Mouse (Mus musculus) Patski (cell line): ENCODE data around the gene Zc3h4. TPM values are rescaled to one million over a fixed set of nuclear protein-coding genes. Genes with fewer than 3 reads are reported as not detected.

ENCODE experiments used
- ATAC-seq: fragments of 100-300 bp; one replicate; pipeline ENCODE4 v1.8.0; 2021
- CTCF ChIA-PET: fragments of 350-600 bp; sonication (Branson Sonifier 250); formaldehyde crosslinking; loops from one replicate; lab custom pipeline; 2022; ENCODE audit warnings: inconsistent platforms; lab: Charles Lee
- POLR2A ChIA-PET: fragments of 350-600 bp; sonication (Branson Sonifier 250); formaldehyde crosslinking; loops from one replicate; lab custom pipeline; 2022; ENCODE audit warnings: antibody characterized with exemption, inconsistent platforms; lab: Charles Lee
- DNase-seq: peaks from one replicate; pipeline ENCODE4 v3.0.0-alpha.2; 2011; ENCODE audit warnings: low read depth, low spot score
- H3K27me3 ChIP-seq: fragments of 371-371 bp; one replicate; pipeline ENCODE4 v1.5.1; 2021
- CTCF ChIP-seq: fragments of 100-300 bp; IDR thresholded peaks from one replicate; pipeline ENCODE4 v1.5.1; 2021
- in situ Hi-C: fragments of 300-500 bp; cut with MboI; formaldehyde crosslinking; loops from 3 replicates; pipeline ENCODE4 v1.11.1; 2018; ENCODE audit warnings: low pct_unique_long_range_greater_than_20kb, mixed read lengths
- polyA plus RNA-seq: library from polyadenylated mRNA; unstranded; gene quantifications from one replicate; pipeline ENCODE4 v1.2.3, GENCODE M21; 2021

Gene Zc3h4
- polyA plus RNA-seq: 41.9 TPM

DNA sequence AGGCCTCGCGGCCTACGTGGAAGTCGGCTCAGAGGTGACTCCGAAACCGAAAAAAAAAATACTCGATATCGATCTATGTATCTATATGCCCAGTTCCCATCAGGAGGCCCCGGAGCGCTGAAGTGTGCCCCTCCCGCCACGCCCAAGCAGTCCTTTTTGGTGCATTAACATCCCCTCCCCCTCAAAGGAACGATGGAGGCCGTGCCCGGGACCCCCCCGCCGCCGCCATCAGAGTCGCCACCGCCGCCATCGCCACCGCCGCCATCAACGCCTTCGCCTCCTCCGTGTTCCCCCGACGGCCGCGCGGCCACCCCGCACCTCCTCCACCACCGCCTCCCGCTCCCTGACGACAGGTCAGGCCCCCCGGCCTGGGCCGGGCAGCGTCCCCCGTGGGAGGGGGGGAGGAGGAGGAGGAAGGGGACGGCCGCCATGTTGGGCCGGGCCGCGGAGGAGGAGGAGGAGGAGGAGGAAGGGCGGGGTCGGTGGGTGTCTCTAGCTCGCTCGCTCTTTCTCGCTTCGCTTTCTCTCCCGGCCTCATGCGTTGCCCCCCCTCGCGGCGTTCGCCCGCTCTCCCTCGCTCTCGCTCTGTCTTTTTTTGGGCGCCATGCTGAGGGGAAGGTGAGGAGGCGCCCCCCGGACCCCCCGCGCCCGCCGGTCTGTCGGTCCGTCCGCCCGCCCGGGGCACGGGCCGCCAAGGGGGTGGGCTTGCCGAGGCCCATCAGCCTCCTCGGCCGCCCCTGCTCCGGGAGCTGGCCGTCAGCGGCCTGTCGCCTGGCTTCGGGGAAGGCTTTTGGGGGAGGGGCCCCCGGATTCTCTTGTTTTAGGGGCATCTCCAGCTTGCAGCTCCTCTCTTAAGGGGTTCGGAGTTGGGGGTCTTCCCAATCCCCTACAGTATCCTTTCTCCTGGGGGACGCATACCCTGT lies at the start of gene Zc3h4:
Gene Zc3h4, plus strand, starts transcription at position 222 of the 923 bp plus-strand sequence.
- CTCF ChIA-PET: interaction anchor here (0.7 to 6.5 kb wide), 3 partner anchors 16 to 475 kb away, joined by 3 to 48 read pairs (median 9); no protein-coding TSS in a partner anchor
- no peak for DNase-seq
- in situ Hi-C loops: no loop called here
- peak; percentile 3 for ATAC-seq
- TF ChIP-seq CTCF: no peak
- H3K27me3 ChIP-seq: no peaks in the 10 kb centered on the region
- POLR2A ChIA-PET: interaction anchor here (0.7 to 2.1 kb wide), 6 partner anchors 12 to 74 kb away, joined by 3 to 16 read pairs (median 9); no protein-coding TSS in a partner anchor

DNA sequence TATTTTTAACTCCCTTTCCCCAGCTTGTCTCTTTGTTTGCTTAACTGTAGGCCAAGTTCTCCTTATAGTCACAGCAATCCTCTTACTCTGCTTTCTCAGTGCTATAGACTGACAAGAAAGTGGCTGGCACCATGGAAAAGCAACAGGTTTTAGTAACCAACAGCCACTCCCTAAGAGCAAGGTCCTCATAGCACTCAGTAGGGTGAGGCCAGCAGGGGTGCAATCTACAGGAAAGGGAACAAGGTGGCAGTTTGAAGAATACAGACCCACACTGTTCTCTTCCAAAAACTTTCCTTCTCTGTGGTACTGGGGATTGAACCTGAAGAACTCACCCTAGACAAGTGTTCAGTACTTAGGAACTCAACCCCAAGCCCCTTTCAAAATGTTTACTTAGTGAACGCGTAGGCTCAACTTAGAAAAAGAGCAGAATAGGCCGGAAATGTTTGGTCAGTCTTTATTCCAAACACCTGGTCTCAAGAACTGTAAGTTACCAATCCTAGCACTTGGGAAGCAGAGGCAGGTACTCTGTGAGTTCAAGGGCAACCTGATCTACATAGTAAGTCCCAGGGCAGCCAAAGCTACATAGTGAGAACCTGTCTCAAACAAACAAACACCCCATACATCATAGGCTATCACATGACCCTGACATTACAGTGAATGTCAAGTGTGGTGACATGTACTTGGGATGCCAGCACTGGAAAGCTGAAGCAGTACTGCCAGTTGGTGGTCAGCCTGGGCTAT lies 44.7 kb upstream of the Zc3h4 start:
- CTCF ChIA-PET: interaction anchor here (1.1 to 1.6 kb wide), 3 partner anchors 9 to 24 kb away, joined by 3 to 5 read pairs (median 3); no protein-coding TSS in a partner anchor
- in situ Hi-C loops: no loop called here

GRCm38 (mm10) chr7:16357602-16358001 lies 43.1 kb upstream of the Zc3h4 start:
- TF ChIP-seq CTCF: no peak
- no peak for DNase-seq
- no peaks in the 10 kb centered on the region for H3K27me3 ChIP-seq
- ATAC-seq: no peak
- ChIA-PET POLR2A (no interaction called here), CTCF (interaction anchor here (1.3 kb wide), 1 partner anchor 16 kb away, joined by 4 read pairs; no protein-coding TSS in a partner anchor)
- in situ Hi-C loops: no loop called here

More for the DNA sequence above, 44.7 kb upstream of the Zc3h4 start:
- no peaks in the 10 kb centered on the region for H3K27me3 ChIP-seq
- ATAC-seq (no peak), DNase-seq (no peak)
- TF ChIP-seq CTCF: no peak
- POLR2A ChIA-PET: interaction anchor here (0.6 kb wide), 2 partner anchors 12 to 15 kb away, joined by 3 read pairs; no protein-coding TSS in a partner anchor

GRCm38 (mm10) chr7:16364319-16364718 lies 36.4 kb upstream of the Zc3h4 start:
- ChIA-PET POLR2A (no interaction called here), CTCF (interaction anchor here (1.0 to 5.7 kb wide), 9 partner anchors 8 to 70 kb away, joined by 3 to 32 read pairs (median 5); no protein-coding TSS in a partner anchor)
- DNase-seq (no peak), ATAC-seq (no peak)
- no peak for TF ChIP-seq CTCF
- in situ Hi-C loops: no loop called here
- no peaks in the 10 kb centered on the region for H3K27me3 ChIP-seq

- DNase-seq (no peak), ATAC-seq (peak; percentile 76)
- TF ChIP-seq CTCF: peak; percentile 58
- POLR2A ChIA-PET: no interaction called here
- CTCF ChIA-PET: interaction anchor here (0.7 to 5.7 kb wide), 12 partner anchors 8 to 128 kb away, joined by 3 to 32 read pairs (median 4); no protein-coding TSS in a partner anchor
- in situ Hi-C loops: loop anchor here (5.0 kb wide), 1 partner anchor 38 kb away; no protein-coding TSS in a partner anchor
- H3K27me3 ChIP-seq: no peaks in the 10 kb centered on the region
Measured at GRCm38 (mm10) chr7:16364901-16365500, 35.7 kb upstream of the Zc3h4 start.

DNA sequence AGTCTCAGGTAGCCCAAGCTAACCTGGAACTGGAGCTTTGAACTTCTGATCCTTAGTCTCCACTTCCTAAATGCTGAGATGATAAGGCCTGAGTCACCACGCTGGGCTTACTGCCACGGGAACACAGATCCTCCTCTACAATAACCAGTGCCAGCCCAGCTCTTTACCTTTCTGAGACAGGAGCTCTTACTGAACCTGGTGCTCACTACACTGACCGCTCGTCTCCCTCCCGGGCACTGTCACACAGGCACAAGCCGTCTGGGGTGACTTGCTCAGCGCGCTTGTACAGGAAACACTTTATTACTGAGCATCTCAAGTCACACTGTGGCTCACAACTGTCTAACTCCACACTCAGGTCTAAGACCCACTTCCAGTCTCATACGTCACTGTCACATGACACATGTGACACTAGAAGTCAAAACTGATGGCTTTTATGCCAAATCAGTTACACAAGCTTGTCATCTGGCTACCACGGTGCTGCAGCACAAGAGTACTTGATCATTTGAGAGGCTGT lies 34.5 kb upstream of the Zc3h4 start:
- CTCF ChIA-PET: interaction anchor here (0.7 to 5.7 kb wide), 9 partner anchors 11 to 127 kb away, joined by 3 to 32 read pairs (median 7); no protein-coding TSS in a partner anchor
- no peaks in the 10 kb centered on the region for H3K27me3 ChIP-seq
- ATAC-seq (no peak), DNase-seq (no peak)
- in situ Hi-C loops: loop anchor here (5.0 kb wide), 1 partner anchor 39 kb away; no protein-coding TSS in a partner anchor
- TF ChIP-seq CTCF: no peak
- POLR2A ChIA-PET: interaction anchor here (0.5 kb wide), 1 partner anchor 268 kb away, joined by 4 read pairs; the partner anchor contains the start of gene Napa

- ChIA-PET POLR2A (interaction anchor here (0.5 to 1.1 kb wide), 2 partner anchors 40 to 268 kb away, joined by 4 read pairs; partner anchors contain the start of gene Napa), CTCF (interaction anchor here (1.3 to 5.7 kb wide), 8 partner anchors 10 to 72 kb away, joined by 3 to 32 read pairs (median 7); no protein-coding TSS in a partner anchor)
- no peak for DNase-seq
- no peak for TF ChIP-seq CTCF
- ATAC-seq: no peak
- in situ Hi-C loops: loop anchor here (5.0 kb wide), 1 partner anchor 39 kb away; no protein-coding TSS in a partner anchor
- H3K27me3 ChIP-seq: no peaks in the 10 kb centered on the region
Measured at GRCm38 (mm10) chr7:16366669-16367068, 34.0 kb upstream of the Zc3h4 start.

DNA sequence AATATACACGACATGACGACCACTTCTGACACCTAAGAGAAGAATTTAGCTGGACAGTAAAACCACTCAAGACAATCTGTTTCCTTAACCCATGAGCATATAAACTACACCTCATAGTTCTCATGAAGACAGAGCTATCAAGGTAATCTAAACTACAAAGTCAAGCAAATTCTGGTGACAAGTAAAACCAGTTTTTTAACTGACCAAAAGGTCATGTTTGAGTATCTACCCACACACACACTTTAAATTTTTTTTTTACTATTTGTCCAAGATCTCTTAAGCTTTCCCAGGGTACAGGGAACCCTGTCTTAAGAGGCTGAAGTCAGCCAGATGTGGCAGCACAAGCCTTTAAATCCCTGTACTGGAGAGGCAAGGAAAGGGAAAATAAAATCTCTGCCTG lies 31.9 kb upstream of the Zc3h4 start:
- ChIA-PET CTCF (interaction anchor here (0.8 to 3.1 kb wide), 3 partner anchors 8 to 14 kb away, joined by 3 to 11 read pairs (median 5); no protein-coding TSS in a partner anchor), POLR2A (interaction anchor here (0.5 to 0.8 kb wide), 2 partner anchors 13 to 61 kb away, joined by 3 to 4 read pairs; no protein-coding TSS in a partner anchor)
- TF ChIP-seq CTCF: no peak
- ATAC-seq (no peak), DNase-seq (no peak)
- in situ Hi-C loops: loop anchor here (5.0 kb wide), 1 partner anchor 42 kb away; no protein-coding TSS in a partner anchor
- H3K27me3 ChIP-seq: no peaks in the 10 kb centered on the region

- ChIA-PET CTCF (no interaction called here), POLR2A (no interaction called here)
- TF ChIP-seq CTCF: no peak
- DNase-seq (no peak), ATAC-seq (no peak)
- no peaks in the 10 kb centered on the region for H3K27me3 ChIP-seq
- in situ Hi-C loops: no loop called here
Measured at GRCm38 (mm10) chr7:16370596-16370995, 30.1 kb upstream of the Zc3h4 start.
